ENCODE assay signal across 8 mouse cellular contexts in the genomic region with DNA sequence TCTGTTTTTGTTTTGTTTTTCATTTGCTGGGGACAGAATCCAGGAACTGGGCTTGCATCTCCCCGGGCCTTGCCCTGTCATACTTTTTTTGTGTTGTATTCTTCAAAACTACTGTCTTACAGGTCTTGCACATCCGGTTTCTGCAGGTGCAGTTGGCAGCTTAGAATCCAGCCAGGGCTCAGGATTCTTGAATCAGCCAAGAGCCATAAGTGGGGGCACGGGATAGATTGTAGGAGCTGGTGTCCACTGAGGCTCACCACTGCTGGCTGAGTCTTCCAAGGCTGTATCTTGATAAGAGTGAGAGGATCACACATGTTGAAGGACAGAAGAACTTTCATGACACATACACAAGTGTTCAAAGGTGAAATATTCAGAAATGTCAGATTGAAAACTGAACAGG. TPM values are rescaled to one million over a fixed set of nuclear protein-coding genes. Genes with fewer than 3 reads are reported as not detected.
A peak's percentile ranks its signal among the peaks of the same experiment; 100 is the strongest.
DNase-seq lines count a peak whose midpoint lies in the region; ATAC-seq and TF ChIP-seq lines count a peak whose summit lies in the region.

No protein-coding gene starts in this region.

- no peak for ATAC-seq in forebrain, embryonic 11.5 days (replicated peaks; ENCODE audit: low FRiP score)
- no peak for ATAC-seq in limb, embryonic 11.5 days (ENCODE audit: insufficient number of reproducible peaks, low FRiP score, low TSS enrichment, low read depth)
- ATAC-seq in stomach, embryonic 14.5 days (ENCODE audit: insufficient number of reproducible peaks, insufficient read depth, low FRiP score, low read depth), result no peak

- no peak for TF ChIP-seq CTCF in layer of hippocampus, adult 2 months (conservative IDR thresholded peaks at IDR 0.05)

- intact Hi-C loops in left cerebral cortex, postnatal 4 days (cut with DNase I), result no loop called here

- no peaks in the 10 kb centered on the region for H3K36me3 ChIP-seq in forebrain, embryonic 11.5 days (ENCODE audit: control insufficient read depth, insufficient read depth, low read length)
- H3K36me3 ChIP-seq in limb, embryonic 11.5 days (ENCODE audit: control insufficient read depth, insufficient read depth, low read length), result no peaks in the 10 kb centered on the region
- no peaks in the 10 kb centered on the region for H3K36me3 ChIP-seq in stomach, embryonic 14.5 days (ENCODE audit: control insufficient read depth, insufficient read depth, low read length)

- H3K27me3 ChIP-seq in forebrain, embryonic 11.5 days (ENCODE audit: control insufficient read depth, insufficient read depth, low read length), result peaks cover 5% of the 10 kb centered on the region; the same call in 1 of the 2 replicates
- H3K27me3 ChIP-seq in limb, embryonic 11.5 days (ENCODE audit: control insufficient read depth, insufficient read depth, low read length), result no peaks in the 10 kb centered on the region
- no peaks in the 10 kb centered on the region for H3K27me3 ChIP-seq in stomach, embryonic 14.5 days (ENCODE audit: control insufficient read depth, insufficient read depth, low read length)

- no peak overlapping the region for H3K9ac ChIP-seq in forebrain, embryonic 11.5 days (ENCODE audit: low read length)
- no peak overlapping the region for H3K9ac ChIP-seq in limb, embryonic 11.5 days (ENCODE audit: low read length)
- H3K9ac ChIP-seq in stomach, embryonic 14.5 days (replicated peaks; ENCODE audit: low read depth, low read length), result no peak overlapping the region

- 0 out of 2 replicates have a peak, but pooled peaks cover 2% of the 10 kb centered on the region for H3K4me1 ChIP-seq in forebrain, embryonic 11.5 days (replicated peaks; ENCODE audit: control insufficient read depth, insufficient read depth, low read length)
- H3K4me1 ChIP-seq in limb, embryonic 11.5 days (ENCODE audit: control insufficient read depth, insufficient read depth, low read length), result peaks cover 3% of the 10 kb centered on the region; the same call in 1 of the 2 replicates
- H3K4me1 ChIP-seq in stomach, embryonic 14.5 days (ENCODE audit: control insufficient read depth, insufficient read depth, low read length), result 0 out of 2 replicates have a peak, but pooled peaks cover 2% of the 10 kb centered on the region

- H3K4me3 ChIP-seq in layer of hippocampus, adult 2 months, result peak overlapping the region; percentile 68
- H3K4me3 ChIP-seq in forebrain, embryonic 11.5 days (ENCODE audit: low read depth, low read length), result peak overlapping the region; percentile 52
- peak overlapping the region; percentile 57; the same call in 1 of the 2 replicates for H3K4me3 ChIP-seq in limb, embryonic 11.5 days (ENCODE audit: low read depth, low read length)
- H3K4me3 ChIP-seq in stomach, embryonic 14.5 days (ENCODE audit: low read depth, low read length), result peak overlapping the region; percentile 53; the same call in 1 of the 2 replicates

- peak overlapping the region; percentile 89; the same call in 1 of the 2 replicates for H3K4me2 ChIP-seq in forebrain, embryonic 11.5 days (ENCODE audit: low read depth, low read length, severe bottlenecking)
- no peak overlapping the region for H3K4me2 ChIP-seq in limb, embryonic 11.5 days (ENCODE audit: low read depth, severe bottlenecking)
- peak overlapping the region; percentile 82; the same call in 1 of the 2 replicates for H3K4me2 ChIP-seq in stomach, embryonic 14.5 days (replicated peaks; ENCODE audit: low read depth, low read length)

- peak overlapping the region; percentile 71; the same call in 1 of the 2 replicates for H3K27ac ChIP-seq in layer of hippocampus, adult 2 months
- H3K27ac ChIP-seq in forebrain, embryonic 11.5 days (ENCODE audit: low read depth, low read length), result no peak overlapping the region
- no peak overlapping the region for H3K27ac ChIP-seq in limb, embryonic 11.5 days (replicated peaks; ENCODE audit: low read depth, low read length)
- H3K27ac ChIP-seq in stomach, embryonic 14.5 days (ENCODE audit: low read length), result no peak overlapping the region

- 61% methylated on average over 3 of the region's 3 CpGs for WGBS in forebrain, embryonic 11.5 days
- WGBS in limb, embryonic 11.5 days, result 65% methylated on average over 3 of the region's 3 CpGs
- 57% methylated on average over 3 of the region's 3 CpGs for WGBS in stomach, embryonic 14.5 days

- no peak for DNase-seq in layer of hippocampus, adult 2 months (ENCODE audit: low spot score in 2 of 2)
- DNase-seq in layer of hippocampus, postnatal 10 days (ENCODE audit: low spot score in 2 of 2), result no peak
- DNase-seq in forebrain, embryonic 11.5 days (ENCODE audit: low spot score), result no peak
- DNase-seq in limb, embryonic 11.5 days (ENCODE audit: low spot score), result no peak
- no peak for DNase-seq in retina, embryonic 14.5 days (ENCODE audit: low spot score)
- DNase-seq in left cerebral cortex, postnatal 4 days, result no peak
- DNase-seq in layer of hippocampus, postnatal 36 days, result no peak

- no peaks in the 10 kb centered on the region for H3K9me3 ChIP-seq in forebrain, embryonic 11.5 days (ENCODE audit: control insufficient read depth, low read length)
- no peaks in the 10 kb centered on the region for H3K9me3 ChIP-seq in limb, embryonic 11.5 days (ENCODE audit: control insufficient read depth, low read length)
- H3K9me3 ChIP-seq in stomach, embryonic 14.5 days (ENCODE audit: control insufficient read depth, low read depth, low read length), result no peaks in the 10 kb centered on the region

RNA-seq across cellular contexts. Expression of a gene that starts 0.4 kb away (rescaled TPM):
- total RNA-seq in layer of hippocampus, adult 2 months (2021), result 1 to 10 TPM; 4.0 to 4.1 TPM
- total RNA-seq in layer of hippocampus, postnatal 10 days (2021), result 1 to 10 TPM; 8.2 TPM
- 2.2 and 2.4 TPM in 2 replicates for polyA plus RNA-seq in forebrain, embryonic 11.5 days (2014; fragmentation: Nextera tagmentation; extraction: Ambion mirVana)
- polyA plus RNA-seq in limb, embryonic 11.5 days (2014; fragmentation: Nextera tagmentation; extraction: Ambion mirVana), result 2.0 and 2.2 TPM in 2 replicates
- polyA plus RNA-seq in stomach, embryonic 14.5 days (2014; fragmentation: Nextera tagmentation; extraction: Ambion mirVana), result 5.5 and 7.3 TPM in 2 replicates
- total RNA-seq in left cerebral cortex, postnatal 4 days (2021), result 1 to 10 TPM; 4.9 to 5.9 TPM
- total RNA-seq in layer of hippocampus, postnatal 36 days (2021), result 1 to 10 TPM; 3.3 to 4.1 TPM
